Mouse (Mus musculus): Measurements from ENCODE around the gene Cep128.

DNA sequence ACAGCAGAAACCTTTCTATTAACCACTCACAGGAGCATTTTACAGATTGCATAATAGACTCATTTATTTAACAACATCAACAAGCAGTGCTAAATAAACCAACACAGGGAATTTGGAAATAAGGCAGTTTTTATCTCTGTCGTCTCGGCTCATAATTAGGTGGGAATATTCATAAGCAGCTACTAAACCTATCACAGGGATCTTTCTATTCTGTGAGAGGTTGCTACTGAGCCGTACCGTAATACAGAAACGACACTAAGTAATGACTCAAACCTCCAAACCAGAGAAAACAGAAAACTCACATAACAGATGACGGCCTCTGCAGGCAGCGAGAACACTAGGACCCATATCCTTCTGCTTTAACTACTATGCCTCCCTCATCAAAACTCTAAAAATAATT, 163.6 kb downstream of the Cep128 start:
- no peak for TF ChIP-seq CTCF (IDR thresholded peaks at IDR 0.05; ENCODE audit: low read depth)
- TF ChIP-seq EP300 (optimal IDR thresholded peaks at IDR 0.05) = no peak
